Mouse (Mus musculus) MEL (cell line): Measurements from ENCODE around the gene Zdhhc17. TPM values are rescaled to one million over a fixed set of nuclear protein-coding genes. Genes with fewer than 3 reads are reported as not detected.
A peak's percentile ranks its signal among the peaks of the same experiment; 100 is the strongest.

Source experiments
- DNase-seq: peaks from one replicate; pipeline ENCODE4 v3.0.0; 2011; ENCODE audit warnings: low read depth, low spot score
- H3K27ac ChIP-seq: 2 replicates; pipeline ENCODE4 v1.5.1; 2012; ENCODE audit warnings: low read depth, mild to moderate bottlenecking, control low read depth, low read length, moderate library complexity; ENCODE audit not compliant: control insufficient read depth
- H3K27me3 ChIP-seq, 2 experiments: fragments of 150-350 bp in 1 of 2; sonication (generic) in 1 of 2; 2 replicates each; pipeline ENCODE4 v1.6.1; 2012; ENCODE audit warnings: low read length in 2 of 2, mild to moderate bottlenecking in 2 of 2, improper control_type of control experiment in 1 of 2, moderate library complexity in 1 of 2; ENCODE audit not compliant: insufficient read depth in 2 of 2, control insufficient read depth in 1 of 2
- H3K36me3 ChIP-seq, 2 experiments: 2 replicates each; pipeline ENCODE4 v1.6.1; 2012 to 2014; ENCODE audit warnings: low read length in 2 of 2, improper control_type of control experiment in 1 of 2, inconsistent platforms in 1 of 2, mild to moderate bottlenecking in 1 of 2; ENCODE audit not compliant: insufficient read depth in 2 of 2, control insufficient read depth in 1 of 2
- H3K4me1 ChIP-seq, 2 experiments: fragments of 150-350 bp in 1 of 2; sonication (generic) in 1 of 2; 2 replicates each; pipeline ENCODE4 v1.6.1; 2012; ENCODE audit warnings: low read length in 2 of 2, improper control_type of control experiment in 1 of 2, mild to moderate bottlenecking in 1 of 2; ENCODE audit not compliant: insufficient read depth in 2 of 2, control insufficient read depth in 1 of 2
- H3K4me3 ChIP-seq, 2 experiments: fragments of 150-350 bp in 1 of 2; sonication (generic) in 1 of 2; 2 replicates each; pipeline ENCODE4 v1.5.1; 2012; ENCODE audit warnings: low read depth in 2 of 2, low read length in 2 of 2, mild to moderate bottlenecking in 2 of 2, moderate library complexity in 2 of 2, control low read depth in 1 of 2, improper control_type of control experiment in 1 of 2; ENCODE audit not compliant: control insufficient read depth in 1 of 2, insufficient read depth in 1 of 2
- H3K79me2 ChIP-seq: 2 replicates; pipeline ENCODE4 v1.6.1; 2012; ENCODE audit warnings: mild to moderate bottlenecking, low read length, moderate library complexity; ENCODE audit not compliant: control insufficient read depth, poor library complexity, insufficient read depth
- H3K9ac ChIP-seq: 2 replicates; pipeline ENCODE4 v1.6.1; 2012; ENCODE audit warnings: low read depth, mild to moderate bottlenecking, control low read depth, low read length, moderate library complexity; ENCODE audit not compliant: control insufficient read depth, poor library complexity, severe bottlenecking
- H3K9me3 ChIP-seq: fragments of 150-350 bp; sonication (generic); replicated peaks from 2 replicates; pipeline ENCODE4 v1.6.1; 2012; ENCODE audit warnings: mild to moderate bottlenecking, low read length, improper control_type of control experiment, moderate library complexity; ENCODE audit not compliant: insufficient read depth
- CHD1 ChIP-seq: IDR thresholded peaks from 2 replicates; pipeline ENCODE4 v1.6.1; 2012; ENCODE audit warnings: low read depth, mild to moderate bottlenecking, inconsistent platforms, low read length, improper control_type of control experiment
- CTCF ChIP-seq, 3 experiments: IDR thresholded peaks in 2 of 3; conservative IDR thresholded peaks in 1 of 3; 2 replicates each; pipeline ENCODE4 v1.5.1; 2011 to 2012; ENCODE audit warnings: low read length in 3 of 3, low read depth in 2 of 3, mild to moderate bottlenecking in 2 of 3, improper control_type of control experiment in 1 of 3, inconsistent platforms in 1 of 3, mixed read lengths in 1 of 3, moderate library complexity in 1 of 3; ENCODE audit not compliant: control insufficient read depth in 1 of 3, insufficient read depth in 1 of 3, poor library complexity in 1 of 3, severe bottlenecking in 1 of 3
- ELF1 ChIP-seq: IDR thresholded peaks from 2 replicates; pipeline ENCODE4 v1.6.1; 2014; ENCODE audit warnings: low read depth, mild to moderate bottlenecking, inconsistent platforms, low read length, improper control_type of control experiment, moderate library complexity
- ETS1 ChIP-seq: IDR thresholded peaks from 2 replicates; pipeline ENCODE4 v1.6.1; 2012; ENCODE audit warnings: low read depth, mild to moderate bottlenecking, inconsistent platforms, low read length, improper control_type of control experiment, moderate library complexity
- GATA1 ChIP-seq: IDR thresholded peaks from 2 replicates; pipeline ENCODE4 v1.6.1; 2011; ENCODE audit warnings: low read depth, low read length, improper control_type of control experiment
- HCFC1 ChIP-seq: IDR thresholded peaks from 2 replicates; pipeline ENCODE4 v1.6.1; 2012; ENCODE audit warnings: low read depth, mild to moderate bottlenecking, inconsistent platforms, low read length, improper control_type of control experiment, moderate library complexity
- KAT2A ChIP-seq: conservative IDR thresholded peaks from 2 replicates; pipeline ENCODE4 v1.6.1; 2012; ENCODE audit warnings: low read depth, low read length, improper control_type of control experiment, inconsistent platforms
- MAFK ChIP-seq: IDR thresholded peaks from 2 replicates; pipeline ENCODE4 v1.6.1; 2011; ENCODE audit warnings: low read depth, mild to moderate bottlenecking, low read length, improper control_type of control experiment, borderline replicate concordance
- MYC ChIP-seq: IDR thresholded peaks from 2 replicates; pipeline ENCODE4 v1.6.1; 2011; ENCODE audit warnings: low read depth, mild to moderate bottlenecking, low read length, improper control_type of control experiment, moderate library complexity
- NELFE ChIP-seq: IDR thresholded peaks from 2 replicates; pipeline ENCODE4 v1.6.1; 2011; ENCODE audit warnings: low read depth, low read length, improper control_type of control experiment
- POLR2A ChIP-seq, 2 experiments: IDR thresholded peaks; 2 replicates each; pipeline ENCODE4 v1.6.1; 2011 to 2012; ENCODE audit warnings: low read length in 2 of 2, mild to moderate bottlenecking in 2 of 2, control low read depth in 1 of 2, improper control_type of control experiment in 1 of 2, low read depth in 1 of 2, moderate library complexity in 1 of 2; ENCODE audit not compliant: control insufficient read depth in 1 of 2, insufficient read depth in 1 of 2, poor library complexity in 1 of 2
- POLR2AphosphoS5 ChIP-seq: IDR thresholded peaks from 2 replicates; pipeline ENCODE4 v1.6.1; 2012; ENCODE audit warnings: low read depth, borderline replicate concordance, mild to moderate bottlenecking, inconsistent platforms, low read length, moderate library complexity, mixed read lengths
- SIN3A ChIP-seq: IDR thresholded peaks from 2 replicates; pipeline ENCODE4 v1.6.1; 2012; ENCODE audit warnings: low read length, improper control_type of control experiment, inconsistent platforms
- TAL1 ChIP-seq: IDR thresholded peaks from 2 replicates; pipeline ENCODE4 v1.6.1; 2012; ENCODE audit warnings: mild to moderate bottlenecking, inconsistent platforms, low read length, moderate library complexity, mixed read lengths
- ZNF384 ChIP-seq: IDR thresholded peaks from 2 replicates; pipeline ENCODE4 v1.6.1; 2012; ENCODE audit warnings: low read depth, mild to moderate bottlenecking, inconsistent platforms, low read length, improper control_type of control experiment
- polyA plus RNA-seq, 2 experiments: library from polyadenylated mRNA; stranded (reverse) in 1 of 2; unstranded in 1 of 2; fragments of >175 nt in 1 of 2; fragments of >200 nt in 1 of 2; gene quantifications; 2 replicates each; pipeline versions ENCODE4 v1.2.1 to v1.2.4; 2012; ENCODE audit warnings: low replicate concordance in 2 of 2, low read depth in 1 of 2; ENCODE audit not compliant: insufficient read length in 2 of 2, insufficient read depth in 1 of 2, missing spikeins in 1 of 2
- total RNA-seq: library from RNA; depleted of rRNA; stranded (reverse); fragments of 300-350 nt; gene quantifications from 2 replicates; pipeline ENCODE4 v1.2.3, GENCODE M21; 2012

Zdhhc17 gene
- total and polyA plus RNA-seq, 3 experiments, result 14.9 to 16.6 TPM; not detected in 1

- TF ChIP-seq MAFK (no peak), TAL1 (no peak), HCFC1 (peak; percentile 79), MYC (peak; percentile 47; the same call in 1 of the 2 replicates), POLR2A (IDR thresholded peaks at IDR 0.05; ENCODE audit: control insufficient read depth in 1 of 2, insufficient read depth in 1 of 2, low read depth in 1 of 2, low read length in 2 of 2, poor library complexity in 1 of 2) (peak; percentile 90 to 91)
- TF ChIP-seq, all 39 proteins: peak for 19
Measured at GRCm38 (mm10) chr10:111009641-111010479, at the start of gene Zdhhc17 (continued).

DNA sequence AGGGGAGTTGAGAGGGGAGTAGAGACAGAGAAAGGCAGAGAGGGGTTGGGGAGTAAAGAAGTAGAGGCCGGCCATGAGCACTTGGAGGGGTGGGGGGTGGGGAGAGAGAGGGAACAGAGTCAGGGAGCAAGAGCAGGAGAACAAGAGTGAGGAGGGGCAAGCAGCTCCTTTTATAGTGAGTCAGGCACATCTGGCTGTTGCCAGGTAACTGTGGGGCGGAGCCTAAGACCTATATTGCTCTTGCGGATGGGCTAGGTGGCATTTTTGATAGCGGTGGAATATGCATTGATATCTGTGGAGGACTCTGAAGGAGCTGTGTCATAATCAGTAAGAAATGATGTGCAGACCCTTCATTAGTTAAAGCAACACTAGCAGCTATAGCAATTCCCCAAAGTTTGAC is 45.8 kb upstream of the Zdhhc17 start:
- H3K9me3 ChIP-seq, result no peaks in the 10 kb centered on the region
- no peak for DNase-seq
- H3K79me2 ChIP-seq, result no peaks in the 10 kb centered on the region
- H3K36me3 ChIP-seq, result no peaks in the 10 kb centered on the region
- no peak overlapping the region for H3K27ac ChIP-seq
- H3K27me3 ChIP-seq, result no peaks in the 10 kb centered on the region
- H3K9ac ChIP-seq, result no peak overlapping the region
- no peaks in the 10 kb centered on the region for H3K4me1 ChIP-seq
- no peak overlapping the region for H3K4me3 ChIP-seq
- no peak for TF ChIP-seq MYC
- TF ChIP-seq ELF1, result no peak
- no peak for TF ChIP-seq ETS1
- no peak for TF ChIP-seq TAL1
- no peak for TF ChIP-seq SIN3A
- TF ChIP-seq CTCF (IDR thresholded peaks at IDR 0.05 in 2 of 3, conservative IDR thresholded peaks at IDR 0.05 in 1 of 3; ENCODE audit: control insufficient read depth in 1 of 3, insufficient read depth in 1 of 3, low read depth in 2 of 3, low read length in 3 of 3, poor library complexity in 1 of 3, severe bottlenecking in 1 of 3), result no peak
- TF ChIP-seq POLR2A (IDR thresholded peaks at IDR 0.05; ENCODE audit: control insufficient read depth in 1 of 2, insufficient read depth in 1 of 2, low read depth in 1 of 2, low read length in 2 of 2, poor library complexity in 1 of 2), result no peak

- H3K9ac ChIP-seq, result no peak overlapping the region
- DNase-seq, result no peak
- no peak overlapping the region for H3K27ac ChIP-seq
- no peaks in the 10 kb centered on the region for H3K4me1 ChIP-seq
- H3K4me3 ChIP-seq, result no peak overlapping the region
- peaks cover 2 to 3% of the 10 kb centered on the region in 2 experiments; a peak in 2 of 4 replicates for H3K27me3 ChIP-seq
- TF ChIP-seq POLR2AphosphoS5 (no peak), KAT2A (no peak), NELFE (no peak), GATA1 (no peak), ZNF384 (no peak), CHD1 (no peak)
- TF ChIP-seq, all 39 proteins: peak for 0
- Histone ChIP-seq H3K36me3 (no peaks in the 10 kb centered on the region), H3K9me3 (no peaks in the 10 kb centered on the region), H3K79me2 (no peaks in the 10 kb centered on the region)
Measured at GRCm38 (mm10) chr10:111051606-111052005, 41.7 kb upstream of the Zdhhc17 start.
